Mouse (Mus musculus): ENCODE measurements around the gene Chaf1a.
"Not testable (repeated sequence)": the region's sequence is repeated elsewhere in the genome, so short reads cannot be mapped to it uniquely, and the experiment has no call there.

The Chaf1a gene

DNA sequence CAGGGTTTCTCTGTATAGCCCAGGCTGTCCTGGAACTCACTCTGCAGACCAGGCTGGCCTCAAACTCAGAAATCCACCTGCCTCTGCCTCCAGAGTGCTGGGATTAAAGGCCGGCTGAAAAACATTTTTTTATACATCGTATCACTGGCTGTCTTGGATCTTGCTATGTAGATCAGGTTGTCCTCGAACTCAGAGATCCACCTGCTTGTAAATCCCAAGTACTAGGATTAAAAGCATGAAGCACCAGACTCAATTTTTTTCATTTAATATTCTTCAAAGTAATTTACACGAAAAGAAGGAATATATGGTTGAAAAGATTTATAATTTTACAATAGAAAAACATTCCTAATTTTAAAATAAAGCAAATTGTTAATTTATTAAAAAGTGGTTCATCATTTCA lies 894 bp upstream of the Chaf1a start:
- no peak for DNase-seq

DNA sequence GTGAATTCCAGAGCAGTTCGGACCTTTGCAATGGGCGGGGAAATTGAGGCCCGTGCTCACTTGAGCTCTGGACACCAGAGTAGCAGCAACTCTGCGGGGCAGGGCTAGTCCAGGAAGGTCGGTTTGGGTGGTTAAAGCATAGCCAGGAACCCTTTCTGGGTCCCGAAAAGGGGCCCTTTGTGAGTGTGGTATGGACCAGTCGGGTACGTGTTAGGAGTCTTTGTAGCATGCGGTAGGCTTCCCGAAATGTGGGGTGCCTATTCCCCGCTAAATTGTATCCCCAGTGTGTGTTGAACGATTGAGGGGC lies 571 bp downstream of the Chaf1a start:
- DNase-seq, result no peak

DNA sequence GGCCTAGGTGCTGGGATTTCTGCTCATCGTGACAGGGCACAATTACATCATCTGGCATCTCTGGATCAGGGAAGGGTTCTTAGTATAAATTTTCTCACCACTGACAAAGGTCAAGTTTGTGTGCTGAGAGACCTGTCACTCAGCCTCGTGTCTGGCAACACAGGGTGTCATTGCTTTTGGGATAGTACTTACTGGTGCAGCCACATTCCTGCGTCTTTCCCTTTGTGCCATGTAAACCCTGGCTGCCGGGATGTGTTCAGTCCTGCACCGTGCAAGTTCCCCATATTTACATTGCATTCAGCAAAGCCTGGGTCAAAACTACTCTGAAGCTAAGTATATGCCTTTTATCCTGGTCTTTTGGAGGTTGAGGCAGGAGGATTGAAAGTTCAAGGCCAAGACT lies 11.1 kb downstream of the Chaf1a start:
- DNase-seq, result no peak

DNA sequence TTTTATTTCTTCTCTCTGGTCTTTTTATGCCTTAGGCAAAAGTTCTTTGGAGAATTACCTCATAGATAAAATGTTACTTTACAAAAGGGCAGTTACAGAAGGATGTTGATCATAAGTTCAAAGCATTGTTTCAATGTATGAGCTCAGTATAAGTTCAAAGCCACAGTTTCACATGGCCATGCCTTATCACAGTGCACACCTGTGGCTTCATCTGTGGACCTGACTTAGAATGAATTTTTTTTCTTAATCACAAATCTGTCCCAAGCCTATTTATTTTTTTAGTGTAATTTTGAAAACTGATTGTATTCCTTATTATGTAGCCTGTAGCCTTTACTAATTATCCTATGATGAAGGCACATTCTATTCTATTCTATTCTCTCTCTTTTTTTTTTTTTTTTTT lies 14.7 kb downstream of the Chaf1a start:
- DNase-seq, result no peak

DNA sequence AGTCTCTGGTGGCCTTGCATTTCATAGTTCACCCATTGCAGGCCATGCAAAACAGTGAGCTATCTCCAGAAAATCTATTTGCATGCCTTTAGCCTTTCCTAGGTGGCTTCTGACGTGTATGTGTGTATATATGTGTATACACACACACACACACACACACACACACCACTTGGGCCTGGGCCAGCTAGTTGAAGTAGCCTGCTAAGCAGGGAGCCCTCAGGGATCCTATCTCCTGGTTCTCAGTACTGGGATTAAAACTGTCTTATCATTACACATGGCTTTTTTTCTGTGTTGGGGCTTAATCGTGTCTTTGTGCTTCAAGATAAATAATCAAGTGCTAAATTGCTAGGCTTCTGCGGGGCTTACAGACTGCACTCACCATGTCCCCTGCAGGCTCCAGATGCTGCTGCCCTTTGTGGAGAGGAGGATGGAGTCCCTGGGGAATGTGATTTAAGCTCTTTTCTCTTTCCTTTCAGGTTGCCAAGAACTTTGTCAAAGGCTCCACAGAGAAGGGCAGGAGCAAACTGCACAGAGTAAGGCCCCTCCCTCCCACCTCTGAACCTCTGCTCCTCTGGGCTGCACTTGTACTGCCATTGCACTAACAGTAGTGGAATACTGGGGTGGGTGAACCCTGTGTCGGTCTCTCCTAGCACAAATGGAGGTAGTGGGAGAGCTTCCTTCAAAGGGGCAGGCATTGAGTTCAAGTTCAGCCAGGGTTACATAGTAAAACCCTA lies 15.9 kb downstream of the Chaf1a start:
- DNase-seq, result no peak

DNA sequence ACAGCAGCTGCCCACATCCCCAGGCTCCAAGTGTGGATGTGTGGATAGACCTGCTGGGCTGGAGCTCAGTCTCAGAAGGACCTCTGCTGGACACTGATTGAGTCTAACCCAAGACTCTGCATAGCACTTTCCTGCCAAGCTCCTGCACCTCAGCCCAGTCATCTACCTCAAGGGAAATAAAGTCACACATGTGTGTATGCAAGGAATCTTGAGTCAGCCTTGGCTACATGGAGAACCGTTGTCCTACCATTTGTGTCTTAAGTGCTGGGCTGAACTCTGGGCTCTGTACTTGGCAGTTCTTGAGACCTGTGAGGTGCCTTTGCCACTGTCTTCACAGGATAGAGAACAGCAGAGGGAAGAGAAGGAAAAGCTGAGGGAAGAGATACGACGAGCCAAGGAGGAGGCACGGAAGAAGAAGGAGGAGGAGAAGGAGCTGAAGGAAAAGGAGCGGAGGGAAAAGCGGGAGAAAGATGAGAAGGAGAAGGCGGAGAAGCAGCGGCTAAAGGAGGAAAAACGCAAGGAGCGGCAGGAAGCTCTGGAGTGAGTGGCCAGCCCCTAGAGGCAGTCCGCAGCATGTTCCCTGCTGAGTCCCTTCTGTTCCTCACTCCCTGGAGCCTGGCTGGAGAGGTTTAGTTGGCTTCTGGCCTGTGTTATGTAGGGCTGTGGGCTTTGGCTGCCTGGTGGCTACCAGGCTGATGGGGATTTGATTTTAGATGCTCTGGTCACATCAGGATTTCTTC lies 17.3 kb downstream of the Chaf1a start:
- no peak for DNase-seq

DNA sequence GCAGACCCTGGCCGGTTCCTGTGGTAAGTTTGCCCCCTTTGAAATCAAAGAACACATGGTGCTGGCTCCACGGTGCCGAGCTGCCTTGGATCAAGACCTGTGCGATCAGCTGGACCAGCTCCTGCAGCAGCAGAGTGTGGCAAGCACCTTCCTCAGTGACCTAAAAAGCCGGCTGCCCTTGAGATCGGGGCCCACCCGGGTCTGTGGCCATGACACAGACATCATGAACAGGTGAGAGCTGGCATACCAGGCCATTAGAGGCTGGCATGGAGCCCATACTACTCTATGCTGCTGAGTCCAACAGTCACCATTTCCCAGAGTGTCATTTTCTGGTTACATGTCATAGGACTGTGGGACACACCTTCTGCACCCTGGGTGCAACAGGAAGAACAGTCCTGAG lies 21.8 kb downstream of the Chaf1a start:
- DNase-seq, result no peak

DNA sequence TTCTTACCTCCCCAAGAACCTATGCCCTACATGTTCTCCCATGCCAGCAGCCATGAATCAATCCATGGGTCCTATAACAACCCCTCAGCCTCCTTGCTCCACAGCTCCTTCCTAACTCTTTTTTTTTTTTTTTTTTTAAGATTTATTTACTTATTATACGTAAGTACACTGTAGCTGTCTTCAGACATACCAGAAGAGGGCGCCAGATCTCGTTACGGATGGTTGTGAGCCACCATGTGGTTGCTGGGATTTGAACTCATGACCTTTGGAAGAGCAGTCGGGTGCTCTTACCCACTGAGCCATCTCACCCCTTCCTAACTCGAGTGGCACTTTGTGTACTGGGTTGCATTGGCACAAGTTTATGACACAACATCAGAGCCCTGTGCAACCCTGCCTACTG lies 25.5 kb downstream of the Chaf1a start:
- DNase-seq, result not testable (repeated sequence)

DNA sequence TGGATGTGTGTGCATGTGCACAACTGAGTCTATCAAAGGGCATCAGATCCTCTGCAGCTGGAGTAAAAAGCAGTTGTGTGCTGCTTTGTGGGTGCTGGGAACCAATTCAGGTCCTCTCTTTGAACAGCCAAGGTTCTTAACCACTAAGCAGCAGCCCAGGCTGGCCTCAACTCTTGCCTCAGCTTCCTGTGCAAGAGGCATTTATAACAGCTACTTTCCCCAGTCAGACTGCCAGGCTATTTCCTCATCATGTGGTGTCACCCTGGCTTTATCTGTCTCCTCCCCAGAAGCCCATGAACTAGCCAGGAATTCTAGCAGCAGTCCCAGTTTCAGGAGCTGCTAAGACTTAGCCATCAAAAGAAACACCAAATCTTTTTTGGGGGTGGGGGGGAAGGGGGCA lies 26.2 kb downstream of the Chaf1a start:
- no peak for DNase-seq

DNA sequence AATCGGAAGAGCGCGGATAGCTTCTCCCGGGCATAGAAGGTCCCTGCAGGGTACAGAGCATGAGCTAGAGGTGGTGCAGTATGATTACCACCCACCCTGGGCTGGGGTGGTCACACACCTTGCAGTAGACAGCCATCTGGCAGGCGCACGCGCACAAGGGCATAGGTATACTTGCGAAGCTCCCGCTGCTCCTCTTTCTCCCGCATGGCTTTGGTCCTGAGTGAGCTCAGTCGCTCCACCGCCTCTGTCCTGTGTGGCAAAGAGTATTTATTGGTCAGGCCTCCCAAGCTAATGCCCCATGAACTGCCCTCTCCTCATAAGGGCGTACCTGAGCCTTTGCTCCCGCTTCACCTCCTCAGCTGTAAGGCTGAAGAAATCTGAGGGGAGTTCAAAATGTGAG lies 28.8 kb downstream of the Chaf1a start:
- DNase-seq, result no peak

DNA sequence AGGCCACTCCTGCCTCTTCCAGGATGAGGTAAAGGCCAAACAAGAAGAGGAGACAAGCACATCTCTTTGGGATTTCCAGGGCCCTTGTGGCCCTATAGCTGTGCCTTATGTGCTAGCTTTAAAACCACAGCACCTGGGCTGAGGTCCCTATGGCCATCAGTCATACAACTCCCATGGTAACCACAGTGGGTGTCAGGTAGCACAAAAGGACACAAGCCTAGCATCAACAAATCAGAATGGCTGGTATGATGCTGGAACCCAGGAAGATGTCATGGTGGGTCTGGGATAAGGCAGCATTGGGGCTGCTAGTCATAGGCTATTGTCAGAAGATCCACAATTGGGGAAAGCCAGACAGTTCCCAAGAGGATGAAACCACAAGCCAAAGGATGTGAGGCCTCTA lies 30.9 kb downstream of the Chaf1a start:
- DNase-seq, result no peak

DNA sequence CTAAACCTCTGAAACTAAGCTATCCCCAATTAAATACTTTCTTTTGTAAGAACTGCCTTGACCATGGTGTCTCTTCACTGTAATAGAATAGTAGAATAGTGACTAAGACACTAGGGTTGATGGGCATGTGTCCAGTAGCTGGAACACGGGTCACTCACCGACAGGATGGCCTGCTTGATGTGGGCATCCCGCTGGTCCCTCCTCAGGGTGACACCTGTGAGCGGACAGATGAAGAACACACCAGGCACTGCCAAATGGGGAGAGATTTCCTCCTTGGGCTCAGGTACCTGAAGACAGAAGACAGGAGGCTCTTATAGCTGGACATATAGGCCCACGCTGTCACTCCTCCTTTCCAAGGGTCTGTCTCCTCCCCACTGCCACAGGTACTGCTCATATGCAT lies 32.0 kb downstream of the Chaf1a start:
- DNase-seq, result no peak

DNA sequence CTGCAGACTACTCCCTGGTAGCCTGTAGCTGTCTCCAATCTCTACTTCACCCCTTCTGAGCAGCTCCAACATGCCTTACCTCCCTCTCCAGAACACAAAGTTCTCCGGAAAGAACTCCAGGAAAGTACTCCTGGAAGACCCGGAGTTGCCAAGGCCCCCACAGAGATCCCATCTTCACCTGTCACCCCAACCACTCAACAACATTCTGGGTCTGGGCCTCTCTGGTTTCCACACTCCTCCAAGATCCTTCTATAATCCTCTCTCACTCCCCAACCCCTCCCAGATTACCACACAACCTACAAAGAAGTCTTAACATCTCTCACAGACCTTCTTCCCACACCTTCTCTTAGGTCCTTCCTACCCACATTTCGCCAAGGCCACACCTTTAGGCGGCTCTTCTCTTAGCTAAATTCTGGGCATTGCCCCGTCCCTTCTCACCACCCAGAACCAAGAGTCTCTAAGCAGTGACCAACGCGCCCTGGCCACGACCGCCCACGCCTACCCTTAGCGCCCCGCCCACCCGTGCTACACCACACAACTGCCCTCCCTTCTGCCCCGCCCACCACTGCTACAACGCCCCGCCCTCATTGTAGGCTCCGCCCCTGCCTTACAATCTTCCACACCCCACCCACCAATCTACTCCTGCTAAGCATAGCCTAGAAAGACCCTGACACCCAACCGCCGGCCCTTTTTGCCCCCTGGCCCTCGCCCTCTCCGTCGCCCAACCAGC lies 34.0 kb downstream of the Chaf1a start:
- peak; percentile 91 for DNase-seq

DNA sequence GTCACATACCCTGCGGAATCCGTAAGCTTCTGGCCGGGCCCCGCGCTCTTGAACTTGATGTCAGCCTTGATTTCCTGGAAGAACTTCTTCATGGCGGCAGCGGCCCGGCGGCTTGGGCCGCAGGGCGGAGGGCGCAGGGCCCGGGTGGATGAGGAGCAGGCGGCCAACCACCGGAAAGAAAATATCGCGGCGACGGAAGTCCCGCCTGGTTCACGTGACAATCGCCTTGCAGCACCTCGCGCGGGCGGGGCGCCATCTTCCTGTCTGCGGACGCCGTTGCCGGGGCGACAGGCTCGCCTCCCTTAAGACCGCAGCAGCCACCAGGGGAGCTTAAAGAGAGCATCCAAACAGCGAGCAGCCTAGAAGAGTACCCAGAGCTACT lies 34.6 kb downstream of the Chaf1a start, which contains the start of gene Ubxn6:
Gene Ubxn6, minus strand, starts transcription at position 202 of the 382 bp plus-strand sequence.
- DNase-seq, result peak; percentile 98

DNA sequence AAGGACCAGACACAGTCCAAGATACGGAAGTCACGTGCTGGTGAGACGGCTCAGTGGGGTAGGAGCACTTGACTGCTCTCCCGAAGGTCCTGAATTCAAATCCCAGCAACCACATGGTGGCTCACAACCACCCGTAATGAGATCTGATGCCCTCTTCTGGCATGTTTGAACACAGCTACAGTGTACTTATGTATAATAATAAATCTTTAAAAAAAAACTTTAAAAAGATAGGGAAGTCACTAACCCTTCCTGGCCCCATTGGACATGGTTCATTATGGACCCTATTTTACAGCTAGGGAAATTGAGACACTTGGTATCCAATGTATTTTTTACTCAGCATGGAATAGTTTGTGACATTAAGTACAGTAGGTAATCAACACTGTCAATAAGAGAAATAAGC lies 37.3 kb downstream of the Chaf1a start:
- no peak for DNase-seq

DNA sequence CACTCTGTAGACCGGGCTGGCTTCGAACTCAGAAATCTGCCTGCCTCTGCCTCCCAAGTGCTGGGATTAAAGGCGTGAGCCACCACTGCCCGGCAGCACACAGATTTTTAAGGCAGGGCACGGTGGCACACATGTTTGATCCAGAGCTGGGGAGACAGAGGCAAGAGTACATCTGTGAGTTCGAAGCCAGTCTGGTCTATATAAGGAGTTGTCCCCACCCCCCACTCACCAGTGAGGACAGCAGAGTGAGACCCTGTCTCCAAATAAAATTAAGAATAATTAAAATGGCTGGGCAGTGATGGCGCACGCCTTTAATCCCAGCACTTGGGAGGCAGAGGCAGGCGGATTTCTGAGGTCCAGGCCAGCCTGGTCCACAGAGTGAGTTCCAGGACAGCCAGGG lies 38.1 kb downstream of the Chaf1a start:
- DNase-seq, result not testable (repeated sequence)

DNA sequence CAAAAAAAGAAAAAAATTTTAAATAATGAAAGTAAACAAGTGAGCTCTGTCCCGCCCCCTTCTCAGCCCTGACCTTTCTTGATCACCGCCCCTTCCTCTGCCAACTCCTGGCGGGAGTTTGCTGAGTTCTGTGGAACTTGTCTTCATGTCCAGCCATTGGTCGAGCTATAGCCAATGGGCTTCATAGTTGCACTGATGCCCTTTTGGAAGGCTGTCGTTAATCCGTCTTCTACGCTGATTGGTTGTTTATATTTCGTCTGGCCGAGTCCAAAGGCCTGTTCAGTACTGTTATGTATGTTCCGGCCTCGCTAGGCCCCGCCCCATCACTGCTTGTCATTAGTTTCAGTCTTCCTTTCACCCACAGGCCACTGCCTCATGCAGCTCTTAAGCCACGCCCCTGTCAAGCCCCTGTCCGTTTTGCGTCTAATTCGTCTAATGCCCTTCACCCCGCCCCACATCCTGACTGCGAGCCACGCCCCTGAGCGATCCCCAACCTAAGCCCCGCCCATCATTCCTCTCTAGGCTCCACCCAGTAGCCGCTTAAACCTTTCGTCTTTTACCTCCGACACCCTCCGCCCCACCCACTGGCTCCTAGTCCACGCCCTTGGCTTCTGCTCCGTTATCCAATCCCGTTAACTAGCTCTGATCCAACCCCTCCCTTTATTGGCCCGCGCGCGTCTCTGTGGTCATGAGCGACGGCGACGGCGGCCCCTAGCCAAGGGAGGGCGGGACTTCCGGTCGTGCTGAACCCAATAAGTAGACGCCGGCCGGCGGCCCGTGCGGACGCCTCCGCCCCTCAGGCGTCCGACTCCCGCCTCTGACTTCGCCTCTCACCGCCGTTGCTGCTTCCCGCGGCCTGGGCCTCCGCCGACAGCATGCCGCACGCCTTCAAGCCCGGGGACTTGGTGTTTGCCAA lies 38.9 kb downstream of the Chaf1a start, which contains the start of gene Hdgfl2:
Gene Hdgfl2, plus strand, starts transcription at position 755 of the 916 bp plus-strand sequence.
- DNase-seq, result peak; percentile 100

DNA sequence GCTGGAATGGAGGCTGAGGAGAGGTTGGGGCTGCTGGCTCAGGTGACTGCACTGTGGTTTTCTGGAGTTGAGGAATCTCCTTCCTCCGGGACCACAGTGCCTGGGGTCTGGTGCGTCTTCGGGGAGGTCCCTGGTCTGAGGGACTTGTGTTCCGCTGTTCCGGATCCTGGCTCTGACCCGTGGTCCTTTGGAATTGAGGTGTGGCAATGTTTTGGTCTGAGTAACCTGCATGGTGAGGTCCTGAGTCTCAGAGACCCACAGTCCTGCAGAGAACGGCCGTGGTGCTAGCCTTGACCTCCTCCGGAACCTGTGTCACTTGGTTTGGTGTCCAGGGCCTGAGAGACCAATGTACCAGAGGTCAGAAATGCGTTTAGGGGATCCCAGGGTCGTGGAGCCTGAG lies 39.7 kb downstream of the Chaf1a start:
- DNase-seq, result no peak

DNA sequence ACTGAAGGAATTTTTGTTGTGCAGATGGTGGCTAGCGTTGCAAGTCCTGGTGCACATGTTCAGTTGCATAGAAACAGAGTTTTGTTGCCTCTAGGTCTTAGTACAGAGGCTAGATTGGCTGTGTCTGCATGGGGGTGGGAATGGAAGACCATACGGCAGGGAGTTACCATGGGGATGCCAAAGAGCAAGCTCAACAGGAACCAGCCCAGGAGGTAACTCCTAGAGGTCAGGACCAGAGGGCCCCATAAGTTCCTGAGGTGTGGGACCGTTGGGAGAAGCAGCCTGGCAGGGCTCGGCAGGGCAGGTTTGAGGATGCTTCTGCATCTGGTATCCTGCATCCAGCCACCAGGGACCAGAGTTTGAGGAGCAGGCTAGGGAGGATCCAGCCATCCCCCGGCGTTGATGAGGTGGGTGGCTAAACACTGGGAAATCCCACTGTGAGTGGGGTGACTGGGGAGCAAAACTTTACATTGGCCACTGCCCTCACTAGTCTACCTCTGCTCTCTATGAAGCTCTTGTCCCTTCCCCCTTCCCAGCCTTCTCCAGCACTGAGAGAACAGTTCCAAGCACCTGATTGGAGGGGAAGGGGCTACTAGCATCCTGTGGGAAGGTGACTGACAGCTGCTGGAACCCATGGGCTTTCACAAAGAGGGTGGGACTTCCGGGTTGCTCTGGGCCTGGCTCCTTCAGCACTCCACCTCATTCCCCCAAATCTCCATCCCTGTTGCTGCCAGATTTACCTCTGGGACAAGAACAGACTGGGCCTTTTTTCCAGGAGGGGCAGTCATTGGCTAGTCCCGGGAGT lies 40.7 kb downstream of the Chaf1a start:
- peak; percentile 19 for DNase-seq

DNA sequence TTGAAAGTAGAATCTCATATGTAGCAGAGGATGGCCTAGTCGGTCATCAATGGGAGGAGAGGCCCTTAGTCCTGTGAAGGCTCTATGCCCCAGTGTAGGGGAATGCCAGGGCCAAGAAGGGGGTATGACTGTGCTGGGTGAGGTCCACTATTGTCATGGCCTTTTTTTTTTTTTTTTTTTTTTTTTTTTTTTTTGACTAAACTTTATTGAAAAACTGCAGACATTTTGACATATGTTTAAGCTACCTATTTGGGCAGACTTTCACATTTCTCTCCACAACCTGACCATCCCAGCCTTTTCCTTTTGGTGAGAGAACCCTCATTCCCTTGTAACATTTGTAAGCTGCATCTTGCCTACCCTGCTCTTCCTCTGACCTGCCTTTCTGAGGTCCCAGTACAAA lies 52.1 kb downstream of the Chaf1a start:
- DNase-seq, result no peak

DNA sequence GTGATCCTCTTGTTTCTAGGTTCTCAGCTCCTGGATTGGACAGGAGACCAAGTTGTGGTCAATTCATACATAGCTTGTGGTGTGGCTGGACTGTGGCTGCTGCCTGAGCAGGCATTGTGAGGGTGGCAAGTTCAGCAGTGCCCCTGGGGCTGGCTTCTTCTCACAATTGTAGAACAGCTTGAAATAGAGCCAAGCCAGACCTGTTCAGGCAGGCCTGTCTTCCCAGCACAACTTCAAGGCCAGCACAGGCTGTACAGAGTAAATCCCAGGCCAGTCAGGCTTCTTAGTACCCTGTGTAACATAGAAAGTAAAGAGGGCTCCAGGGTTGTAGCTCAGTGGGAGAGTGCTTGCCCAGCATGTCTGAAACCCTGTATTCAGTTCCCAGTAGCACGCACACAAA lies 52.6 kb downstream of the Chaf1a start:
- DNase-seq, result no peak

DNA sequence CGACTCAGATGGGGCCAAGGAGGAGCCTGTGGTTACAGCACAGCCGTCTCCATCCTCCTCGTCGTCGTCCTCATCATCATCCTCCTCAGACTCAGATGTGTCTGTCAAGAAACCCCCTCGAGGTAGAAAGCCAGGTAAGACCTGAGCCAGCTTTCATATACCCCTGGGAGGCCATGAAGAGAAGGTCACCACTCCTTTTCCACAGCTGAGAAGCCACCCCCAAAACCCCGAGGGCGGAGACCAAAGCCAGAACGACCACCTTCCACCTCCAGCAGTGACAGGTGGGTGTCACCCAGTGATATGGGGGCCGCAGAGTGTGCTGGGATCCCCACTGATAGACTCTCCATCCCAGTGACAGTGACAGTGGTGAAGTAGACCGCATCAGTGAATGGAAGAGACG lies 56.6 kb downstream of the Chaf1a start:
- DNase-seq, result no peak

Data from lung, postnatal 14 days (tissue).